Mouse (Mus musculus): ENCODE data around the gene Trp53tg5.

The Trp53tg5 gene

DNA sequence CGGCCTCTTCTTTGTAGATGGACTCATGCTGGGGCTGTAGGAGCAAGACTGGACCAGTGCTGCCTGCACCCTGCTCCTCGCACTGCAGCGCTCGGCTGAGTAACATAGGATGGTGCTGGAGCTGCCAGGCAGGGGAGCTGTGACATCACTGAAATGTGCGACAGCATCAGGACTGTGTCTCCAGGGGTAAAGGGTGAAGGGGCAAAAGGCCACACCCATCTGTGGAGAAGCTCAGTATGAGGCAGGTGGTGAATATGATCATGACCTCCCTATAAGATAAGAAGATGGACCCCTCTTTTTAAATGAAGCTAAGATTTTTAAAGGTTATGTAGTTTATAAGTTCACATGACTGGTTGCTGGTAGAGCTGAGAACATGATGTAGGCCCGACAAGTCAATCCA is at the start of gene Trp53tg5:
Gene Trp53tg5, minus strand, starts transcription at position 101 of the 400 bp plus-strand sequence.
- DNase-seq (ENCODE audit: low spot score in 2 of 2) = no peak

DNA sequence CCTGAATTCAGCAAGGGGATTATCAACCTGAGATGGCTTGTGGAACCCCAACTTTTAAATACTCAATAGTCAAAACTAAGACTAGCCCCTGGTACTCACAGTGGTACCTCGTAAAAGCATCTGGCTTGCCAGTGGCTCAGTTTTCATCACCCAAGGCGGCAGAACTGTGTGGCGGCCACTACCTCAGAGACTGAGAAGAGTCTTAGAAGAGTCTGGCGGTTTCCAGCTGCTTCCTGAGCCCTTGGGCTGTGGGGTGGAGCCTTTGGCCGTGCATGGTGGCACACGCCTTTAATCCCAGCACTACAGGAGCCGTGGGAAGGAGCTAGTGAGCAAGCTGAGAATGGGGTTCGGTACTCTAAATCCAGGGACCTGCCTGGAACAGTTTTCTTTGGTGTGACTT is 48.8 kb upstream of the Trp53tg5 start:
- no peak for DNase-seq (ENCODE audit: low spot score in 2 of 2)

DNA sequence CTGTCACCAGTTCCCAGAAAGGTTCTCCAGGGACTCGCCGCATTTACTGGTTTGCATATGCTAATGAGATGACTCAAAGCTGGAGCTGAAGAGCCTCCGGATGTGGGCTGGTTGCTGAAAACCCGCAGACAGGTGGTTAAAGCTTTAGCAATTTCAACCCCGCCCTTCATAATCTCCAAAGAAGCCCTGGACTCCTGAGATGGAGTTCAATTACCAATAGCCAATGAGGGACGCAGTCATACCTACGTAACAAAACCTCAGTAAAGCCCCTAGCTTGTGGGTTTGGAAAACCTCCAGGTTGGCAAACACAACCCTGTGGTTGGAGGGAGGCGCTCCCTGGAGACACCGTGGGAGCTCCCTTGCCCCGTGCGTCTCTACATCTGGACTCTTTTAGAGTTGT is 48.3 kb upstream of the Trp53tg5 start:
- no peak for DNase-seq (ENCODE audit: low spot score in 2 of 2)

DNA sequence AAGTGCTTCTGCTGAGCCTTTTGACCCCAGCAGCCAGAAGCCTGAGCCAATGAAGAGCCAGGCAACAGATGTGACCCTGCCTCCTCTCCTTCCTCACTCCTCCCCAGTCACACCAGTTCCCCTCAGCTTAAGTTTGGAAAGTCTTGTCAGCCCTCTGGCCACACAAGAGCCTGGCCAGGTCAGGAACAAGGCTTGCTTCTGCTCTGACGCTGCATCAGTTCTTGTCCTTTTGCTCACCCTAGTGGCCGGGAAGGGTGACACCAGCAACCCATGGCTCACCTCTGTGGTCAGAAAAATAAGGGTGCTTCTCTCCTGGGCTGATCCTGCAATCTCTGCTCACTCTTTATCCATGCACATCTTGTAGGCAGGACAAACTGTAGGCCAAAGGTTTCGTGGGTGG is 47.3 kb upstream of the Trp53tg5 start:
- no peak for DNase-seq (ENCODE audit: low spot score in 2 of 2)

DNA sequence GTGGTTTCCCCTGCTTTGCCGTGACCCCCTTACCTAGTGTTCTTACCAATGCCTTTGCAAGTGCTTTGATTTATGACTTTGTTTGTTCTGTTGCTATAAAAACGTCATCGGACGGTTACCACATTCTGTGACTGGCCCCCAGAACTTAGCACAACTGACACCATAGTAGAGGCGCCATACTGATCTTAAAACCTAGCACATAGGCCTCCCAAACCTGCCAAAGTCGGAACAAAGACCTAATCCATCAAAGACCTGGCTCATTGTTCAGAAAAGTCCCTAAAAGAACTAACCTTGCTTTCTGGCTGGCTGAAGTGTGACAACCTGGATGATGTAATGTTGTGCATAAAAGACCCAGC is 45.6 kb upstream of the Trp53tg5 start:
- DNase-seq (ENCODE audit: low spot score in 2 of 2) = no peak

DNA sequence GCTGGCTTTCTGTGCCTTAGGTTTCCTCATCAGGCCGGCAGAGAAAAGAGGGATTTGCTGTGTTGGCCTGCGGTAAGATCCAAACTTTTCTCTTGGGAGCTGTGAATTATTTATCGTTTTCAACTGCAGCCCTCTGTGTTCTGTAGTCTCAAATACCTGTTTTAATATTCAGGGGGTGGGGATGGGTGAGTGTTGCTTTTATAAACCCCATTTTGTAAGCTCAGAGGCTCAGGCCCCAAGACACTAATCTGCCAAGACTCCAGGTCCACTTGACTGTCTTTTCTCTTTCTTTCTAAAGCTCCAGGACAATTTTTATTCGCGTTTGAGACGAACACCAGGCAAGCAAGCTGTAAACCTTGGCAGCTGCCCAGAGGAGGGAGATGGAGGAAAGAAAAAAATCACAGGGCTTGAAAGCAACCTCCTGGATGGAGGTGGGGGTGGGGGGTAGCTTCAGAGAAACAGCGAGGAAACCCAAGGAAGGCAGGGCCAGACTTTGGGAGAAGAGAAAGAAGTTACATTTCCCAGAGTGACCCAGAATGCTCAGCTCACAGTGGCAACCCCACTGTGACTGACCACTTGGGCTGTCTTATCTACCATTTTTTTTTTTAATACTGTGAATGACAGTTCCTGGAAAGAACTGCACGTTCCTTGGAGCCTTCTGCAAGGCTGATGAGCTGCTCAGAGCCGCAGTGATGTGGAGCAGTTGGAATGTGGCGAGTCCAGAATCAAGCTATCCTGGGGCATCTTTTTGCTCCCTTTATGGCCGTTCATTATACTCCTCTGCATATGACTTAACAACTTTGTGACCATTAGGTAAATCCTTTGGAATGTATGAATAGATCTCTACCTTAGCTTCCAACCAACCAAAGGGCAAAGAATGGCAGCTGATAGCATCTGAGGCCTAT is 45.0 kb upstream of the Trp53tg5 start:
- no peak for DNase-seq (ENCODE audit: low spot score in 2 of 2)

DNA sequence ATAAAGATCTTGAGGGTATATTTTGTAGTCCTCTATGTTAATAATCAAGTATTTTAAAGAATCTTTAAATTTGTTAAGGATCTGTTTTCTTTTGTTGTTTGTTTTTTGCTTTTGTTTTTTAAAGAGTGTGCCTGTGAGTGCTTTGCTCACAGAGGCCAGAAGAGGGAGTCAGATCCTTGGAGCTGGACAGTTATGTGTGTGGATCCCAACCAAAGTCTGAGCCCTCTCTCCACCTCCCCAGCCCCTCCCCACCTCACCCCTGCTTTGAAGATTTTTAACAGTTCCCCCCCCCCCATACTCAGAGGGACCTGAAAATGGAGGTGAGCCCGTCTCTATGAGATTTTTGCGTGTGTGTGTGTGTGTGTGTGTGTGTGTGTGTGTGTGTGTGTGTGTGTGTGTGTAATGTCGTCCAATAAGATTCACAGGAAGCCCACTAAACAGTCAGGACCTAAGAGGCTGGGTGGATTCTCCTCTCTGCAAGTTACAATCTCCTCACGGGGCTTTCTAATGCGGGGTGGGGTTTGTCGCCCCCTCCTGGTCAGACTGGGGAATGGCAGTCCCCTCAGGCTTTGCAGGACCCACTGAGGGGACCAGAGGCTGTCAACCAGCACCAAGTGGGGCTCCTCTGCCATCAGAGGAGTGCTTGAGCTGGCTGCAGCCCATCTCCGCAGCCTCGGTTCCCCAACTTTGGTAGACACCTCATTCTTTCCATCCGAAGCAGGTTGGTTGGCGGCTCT is 44.1 kb upstream of the Trp53tg5 start:
- DNase-seq (ENCODE audit: low spot score in 2 of 2) = no peak

DNA sequence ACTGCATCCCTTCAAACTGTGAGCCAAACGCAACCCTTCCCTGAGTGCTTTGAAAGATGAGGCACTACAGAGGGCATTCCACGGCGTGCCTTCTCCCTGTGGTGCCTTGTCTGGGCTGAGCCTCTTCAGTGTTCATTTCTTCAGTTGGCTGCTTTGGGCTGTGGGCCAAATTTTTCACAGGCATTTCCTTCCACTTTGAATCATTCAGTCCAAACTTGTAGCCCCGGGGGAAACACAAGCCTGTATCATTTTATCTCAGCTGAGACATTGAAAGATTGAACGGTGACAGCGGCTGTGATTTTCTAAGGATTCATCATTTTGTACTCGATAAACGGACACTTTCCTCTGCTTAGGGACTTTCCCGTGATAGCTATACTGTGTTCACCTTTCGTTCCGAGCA is 43.1 kb upstream of the Trp53tg5 start:
- no peak for DNase-seq (ENCODE audit: low spot score in 2 of 2)

DNA sequence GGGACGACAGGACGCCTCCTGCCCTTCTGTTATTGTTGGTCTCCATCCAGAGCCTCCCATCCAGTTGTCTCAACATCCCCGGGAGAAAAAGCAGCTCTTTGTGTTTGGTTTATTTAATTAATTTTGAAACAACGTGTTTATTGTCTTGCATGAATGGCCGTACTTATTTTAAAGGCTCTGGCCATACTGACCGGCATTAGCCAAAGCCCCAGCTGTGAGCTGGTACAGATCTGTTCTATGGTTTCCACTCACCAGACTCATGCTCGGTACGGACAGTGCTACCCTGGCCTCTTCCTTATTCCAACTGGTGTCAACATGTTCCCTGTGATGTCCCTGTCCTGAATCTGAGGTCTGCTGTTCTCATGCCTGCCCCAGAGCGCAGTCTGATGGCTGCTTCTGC is 42.4 kb upstream of the Trp53tg5 start:
- DNase-seq (ENCODE audit: low spot score in 2 of 2) = no peak

DNA sequence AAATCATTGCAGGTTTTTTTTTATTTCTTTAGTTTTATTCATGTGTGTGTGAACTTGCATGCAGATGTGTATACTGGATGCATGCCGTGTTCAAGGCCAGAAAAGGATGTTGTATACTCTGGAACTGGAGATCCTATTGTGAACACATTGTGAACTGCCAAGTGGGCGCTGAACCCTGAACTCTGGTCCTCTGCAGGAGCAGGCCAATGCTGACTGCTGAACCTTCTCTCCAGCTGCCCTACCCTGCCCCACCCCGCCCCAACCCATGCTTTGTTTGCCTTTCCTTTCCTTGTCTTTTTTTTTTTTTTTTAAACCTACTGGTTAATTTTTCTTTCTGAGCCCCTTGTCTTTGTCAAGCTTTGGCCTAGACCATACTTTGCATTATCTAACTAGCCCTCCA is 41.4 kb upstream of the Trp53tg5 start:
- DNase-seq (ENCODE audit: low spot score in 2 of 2) = no peak

DNA sequence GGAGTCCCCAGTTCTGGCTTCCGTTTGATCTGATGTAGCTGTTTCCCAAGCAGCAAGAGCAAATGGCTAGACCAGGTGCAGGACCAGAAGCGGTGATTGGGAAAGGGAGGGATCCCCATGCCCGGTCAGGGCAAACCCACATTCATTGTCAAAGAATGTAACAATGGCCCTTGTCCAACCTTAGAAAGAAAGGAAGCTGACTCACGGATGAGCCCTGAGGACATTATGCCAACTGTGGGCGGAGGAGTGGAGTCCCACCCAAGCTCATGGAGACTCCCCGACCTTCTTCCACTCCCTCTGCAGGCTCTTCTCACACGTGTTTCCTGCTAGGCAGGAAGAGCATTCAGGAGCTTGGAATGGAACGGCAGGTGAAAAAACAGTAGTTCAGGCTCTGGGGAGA is 39.9 kb upstream of the Trp53tg5 start:
- DNase-seq (ENCODE audit: low spot score in 2 of 2) = no peak

DNA sequence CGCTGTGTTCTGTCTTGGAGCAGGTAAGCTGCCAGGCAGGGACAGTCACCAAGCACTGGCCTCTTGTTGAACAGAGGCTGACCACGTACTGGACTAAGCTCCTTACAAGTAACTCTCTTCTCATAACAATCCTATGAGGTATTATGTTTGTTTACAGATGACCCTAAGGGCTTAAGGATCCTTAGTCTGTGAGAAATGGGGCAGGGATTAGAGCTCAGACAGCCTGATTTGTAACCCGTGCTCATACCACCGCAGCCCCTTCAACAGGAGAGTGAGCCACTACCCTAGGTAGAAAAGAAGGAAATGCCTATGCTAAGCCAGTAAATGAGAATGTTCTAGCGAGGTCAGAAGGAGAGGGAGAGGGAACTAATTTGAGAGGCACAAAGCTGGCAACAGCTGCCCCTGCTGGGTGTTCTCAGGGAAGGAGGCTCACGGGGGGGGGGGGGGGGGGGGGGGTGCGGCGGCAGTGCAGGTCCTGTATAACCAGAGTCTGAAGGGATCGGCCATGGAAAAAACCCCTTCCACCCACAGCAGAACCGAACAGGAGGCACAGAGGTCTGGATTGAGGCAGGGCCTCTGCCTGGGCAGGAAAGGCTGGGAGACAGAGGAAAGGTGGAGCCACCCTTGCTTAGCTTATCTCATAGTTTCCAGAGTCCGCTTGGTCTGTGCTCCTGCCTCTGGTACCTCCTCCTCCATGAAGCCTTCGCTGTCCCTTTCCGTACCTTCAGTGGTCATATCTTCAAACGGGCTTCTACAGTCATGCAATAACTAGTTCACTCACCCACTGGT is 38.8 kb upstream of the Trp53tg5 start:
- DNase-seq (ENCODE audit: low spot score in 2 of 2) = no peak

DNA sequence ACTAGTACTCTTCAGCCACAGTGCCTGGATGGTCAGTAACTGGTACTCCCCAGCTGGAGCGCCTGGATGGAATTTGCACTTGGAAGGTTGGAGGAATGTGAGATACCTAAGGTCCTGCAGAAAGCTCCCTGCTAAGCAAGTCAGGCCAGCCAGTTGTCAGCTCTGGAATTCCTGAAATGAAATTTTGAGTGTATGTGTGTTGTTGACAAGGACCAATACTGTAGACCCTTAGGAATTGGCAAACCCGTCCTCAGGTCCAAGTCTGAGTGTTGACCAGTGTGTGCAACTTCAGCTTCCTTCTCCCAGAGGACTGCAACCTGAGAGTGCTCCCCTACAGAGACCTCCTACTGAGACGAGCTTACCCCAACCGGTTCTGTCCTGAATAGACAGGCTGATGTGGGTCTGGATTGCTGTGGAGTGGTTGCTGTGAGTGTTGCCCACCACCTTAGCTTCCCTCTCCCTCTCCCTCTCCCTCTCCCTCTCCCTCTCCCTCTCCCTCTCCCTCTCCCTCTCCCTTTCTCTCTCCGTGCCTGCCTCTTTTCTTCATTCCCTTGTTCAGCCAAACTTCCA is 37.2 kb upstream of the Trp53tg5 start:
- no peak for DNase-seq (ENCODE audit: low spot score in 2 of 2)

DNA sequence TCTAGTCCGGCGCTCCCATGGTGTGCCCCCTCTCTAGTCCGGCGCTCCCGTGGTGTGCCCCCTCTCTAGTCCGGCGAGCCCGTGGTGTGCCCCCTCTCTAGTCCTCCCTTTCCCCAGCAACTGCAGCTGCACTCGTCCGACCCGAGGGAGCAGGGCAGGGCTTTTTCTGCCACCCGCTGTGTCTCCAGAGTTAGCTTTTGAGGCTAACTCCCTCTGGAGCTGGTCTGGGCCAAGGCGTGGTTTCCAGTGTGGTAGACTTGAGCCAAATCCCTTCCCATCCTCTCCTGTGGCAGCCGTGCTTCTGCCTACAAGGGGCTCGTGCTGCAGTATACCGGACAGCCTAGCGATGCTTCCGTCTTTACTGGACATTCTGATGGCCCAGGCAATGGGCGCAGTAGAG is 34.3 kb upstream of the Trp53tg5 start:
- DNase-seq (ENCODE audit: low spot score in 2 of 2) = no peak

DNA sequence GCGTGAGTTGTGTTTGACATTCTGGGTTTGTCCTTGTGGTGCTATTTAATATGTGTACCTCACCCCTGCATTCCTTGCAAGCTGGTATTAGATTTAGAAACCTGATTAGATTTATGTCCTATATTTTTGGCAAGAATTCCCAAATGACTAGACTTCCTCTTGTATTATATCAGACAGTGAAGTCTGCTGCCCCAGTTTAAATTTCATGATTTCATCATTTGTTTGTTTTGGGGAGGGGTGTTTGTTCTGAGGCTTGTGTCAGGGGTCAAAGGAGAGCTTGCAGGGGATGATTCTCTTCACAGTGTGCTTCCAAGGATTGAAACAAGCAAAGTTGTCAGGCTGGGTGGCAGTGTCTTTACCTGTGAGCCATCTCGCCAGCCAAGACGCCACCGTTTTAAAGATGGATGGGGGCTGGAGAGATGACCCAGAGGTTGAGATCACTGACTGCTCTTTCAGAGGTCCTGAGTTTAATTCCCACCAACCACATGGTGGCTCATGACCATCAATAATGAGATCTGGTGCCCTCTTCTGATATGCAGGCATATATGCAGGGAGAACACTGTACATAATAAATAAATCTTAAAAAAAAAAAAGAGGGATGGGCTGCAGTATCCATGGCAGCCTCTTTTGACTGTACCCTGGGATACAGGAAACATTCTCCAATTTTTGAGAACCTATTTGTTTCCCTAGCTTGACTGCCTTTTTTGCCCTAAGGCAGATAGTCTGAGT is 32.3 kb upstream of the Trp53tg5 start:
- no peak for DNase-seq (ENCODE audit: low spot score in 2 of 2)

DNA sequence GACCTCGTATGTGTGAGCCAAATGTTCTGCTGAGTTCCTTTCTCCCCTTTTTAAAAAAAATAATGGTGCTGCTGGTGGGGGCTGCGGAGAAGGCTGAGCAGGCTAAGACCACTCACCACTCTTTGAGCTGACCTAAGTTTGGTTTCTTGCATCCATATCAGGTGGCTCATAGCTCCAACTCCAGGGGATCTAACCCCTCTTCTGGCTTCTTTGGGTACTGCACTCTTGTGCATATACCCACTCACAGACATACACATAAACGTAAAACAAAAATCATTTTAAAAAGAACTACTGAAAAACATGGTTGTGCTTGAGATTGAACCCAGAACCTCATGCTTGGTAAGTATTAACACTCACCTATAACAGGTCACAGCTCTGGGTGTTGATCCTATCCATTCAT is 31.4 kb upstream of the Trp53tg5 start:
- DNase-seq (ENCODE audit: low spot score in 2 of 2) = no peak

DNA sequence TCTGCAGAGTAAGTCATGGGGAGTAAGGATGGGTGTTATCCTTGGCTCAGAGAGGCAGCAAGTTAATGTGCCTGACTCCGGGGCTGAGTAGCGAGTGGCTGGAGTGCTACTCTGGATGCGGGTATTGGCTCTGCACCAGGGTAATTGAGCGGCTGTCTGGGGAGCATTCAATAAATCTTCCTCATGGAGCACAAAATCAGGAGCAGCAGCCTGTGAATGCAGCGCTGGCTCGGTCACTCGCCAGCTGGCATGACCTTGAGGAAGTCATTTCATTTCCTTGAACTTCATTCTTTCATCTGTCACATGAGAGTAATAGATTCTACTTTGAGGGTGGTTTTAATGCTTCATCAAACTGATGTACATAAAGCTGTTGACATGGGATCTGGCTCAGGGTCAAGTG is 27.0 kb upstream of the Trp53tg5 start:
- no peak for DNase-seq (ENCODE audit: low spot score in 2 of 2)

DNA sequence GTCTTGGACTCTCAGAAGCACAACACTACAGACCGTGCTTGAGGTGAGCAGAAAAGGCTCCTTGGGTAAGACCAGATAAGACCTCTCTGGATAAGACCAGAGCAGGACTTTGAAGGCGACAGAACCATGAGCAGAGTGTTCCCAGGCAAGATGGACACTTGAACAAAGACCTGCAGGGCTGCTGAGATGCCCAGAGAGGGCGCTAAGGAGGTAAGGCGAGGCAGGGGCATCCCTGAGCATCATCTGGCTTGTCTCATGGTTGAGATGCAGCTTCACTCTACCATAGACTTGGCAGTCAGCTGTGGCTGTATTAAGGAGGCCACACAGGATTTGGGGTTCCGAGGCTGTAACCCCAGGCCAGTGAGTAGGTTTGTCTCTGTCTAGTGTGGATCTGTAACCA is 25.8 kb upstream of the Trp53tg5 start:
- DNase-seq (ENCODE audit: low spot score in 2 of 2) = no peak

DNA sequence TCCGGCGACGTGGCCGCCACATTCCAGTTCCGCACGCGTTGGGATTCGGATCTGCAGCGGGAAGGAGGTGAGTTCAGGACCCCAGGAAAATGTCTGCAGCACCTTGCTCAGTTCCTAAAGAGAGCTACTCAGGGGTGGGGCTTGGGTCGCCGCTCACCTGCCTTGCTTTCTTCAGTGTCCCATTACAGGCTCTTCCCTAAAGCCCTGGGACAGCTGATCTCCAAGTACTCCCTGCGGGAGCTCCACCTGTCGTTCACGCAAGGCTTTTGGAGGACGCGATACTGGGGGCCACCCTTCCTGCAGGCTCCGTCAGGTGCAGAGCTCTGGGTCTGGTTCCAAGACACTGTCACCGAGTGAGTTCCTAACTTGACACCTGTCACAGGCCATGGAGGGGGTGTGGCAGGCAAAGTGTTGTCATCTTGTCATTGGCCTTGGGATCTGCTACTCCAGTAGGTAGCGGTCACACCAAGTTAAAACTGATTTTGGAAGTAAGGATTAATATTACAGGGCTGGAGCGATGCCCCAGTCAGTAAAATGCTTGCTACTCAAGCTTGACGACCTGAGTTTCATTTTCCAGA is 24.3 kb upstream of the Trp53tg5 start:
- no peak for DNase-seq (ENCODE audit: low spot score in 2 of 2)

DNA sequence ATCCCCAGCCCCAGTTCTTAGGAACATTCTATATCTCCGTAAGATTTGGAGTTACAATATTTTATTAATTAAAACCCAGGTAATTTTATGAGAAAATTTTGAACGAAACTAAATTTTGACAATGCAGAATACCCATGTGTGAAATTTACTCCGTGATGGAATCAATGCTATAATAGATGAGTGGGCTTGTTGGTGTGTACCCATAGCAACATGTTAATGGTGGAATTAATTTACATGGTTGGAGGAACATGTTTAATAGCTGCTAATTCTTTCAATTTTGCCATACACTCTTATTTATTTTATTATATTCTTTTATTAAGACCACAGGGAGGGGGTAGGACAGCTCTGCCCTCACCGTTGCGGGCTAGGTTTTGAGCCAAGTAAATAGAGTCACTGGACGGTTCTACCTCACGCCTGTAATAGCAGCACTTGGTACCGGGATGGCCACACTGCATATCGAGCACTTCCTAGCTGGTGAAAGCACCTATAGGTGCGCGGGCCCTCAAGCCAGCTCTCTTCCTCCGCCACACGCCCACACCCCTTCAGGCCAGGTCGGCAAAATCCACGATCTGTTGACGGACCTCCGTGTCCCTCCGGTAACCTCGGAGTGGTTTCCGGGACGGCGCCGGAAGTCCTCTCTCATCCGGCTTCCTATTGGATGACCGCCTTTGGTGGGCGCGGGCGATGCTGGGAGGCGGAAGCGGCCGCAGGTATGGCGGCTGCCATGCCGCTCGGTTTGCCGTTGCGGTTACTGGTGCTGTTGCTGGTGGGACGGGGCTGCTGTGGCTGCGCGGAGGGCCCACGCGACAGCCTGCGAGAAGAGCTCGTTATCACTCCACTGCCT is 23.5 kb upstream of the Trp53tg5 start, which contains the start of gene Pigt:
Gene Pigt, plus strand, starts transcription at position 674 of the 844 bp plus-strand sequence.
- DNase-seq (ENCODE audit: low spot score in 2 of 2) = peak; percentile 66 to 80

All from frontal cortex, postnatal 25 days (tissue).